In genomic region chr9:114563761-114564606, GRCm38 (mm10) we compare ENCODE assay signal across 8 mouse cellular contexts. TPM values are rescaled to one million over a fixed set of nuclear protein-coding genes. Genes with fewer than 3 reads are reported as not detected.
A peak's percentile ranks its signal among the peaks of the same experiment; 100 is the strongest.
DNase-seq lines count a peak whose midpoint lies in the region; ATAC-seq and TF ChIP-seq lines count a peak whose summit lies in the region.

Gene Trim71, minus strand, starts transcription at chr9:114564369.

- peaks cover 73% of the 10 kb centered on the region for H3K27me3 ChIP-seq in heart, postnatal 0 days (ENCODE audit: control insufficient read depth, insufficient read depth, low read length)
- H3K27me3 ChIP-seq in E14TG2a.4 (ENCODE audit: insufficient read depth, low read length): no peaks in the 10 kb centered on the region
- H3K27me3 ChIP-seq in intestine, postnatal 0 days (replicated peaks; ENCODE audit: control insufficient read depth, insufficient read depth, low read length): peaks cover 21% of the 10 kb centered on the region
- H3K27me3 ChIP-seq in midbrain, postnatal 0 days (ENCODE audit: insufficient read depth, low read length): peaks cover 45% of the 10 kb centered on the region

- intact Hi-C loops in heart, postnatal 25 days (cut with DNase I): no loop called here

- TF ChIP-seq CTCF in heart, postnatal 0 days (IDR thresholded peaks at IDR 0.05; ENCODE audit: low read depth): no peak
- no peak for TF ChIP-seq CTCF in E14TG2a.4 (conservative IDR thresholded peaks at IDR 0.05; ENCODE audit: low read length)
- TF ChIP-seq CTCF in intestine, postnatal 0 days (IDR thresholded peaks at IDR 0.05; ENCODE audit: low read depth): no peak
- no peak for TF ChIP-seq CTCF in midbrain, postnatal 0 days (IDR thresholded peaks at IDR 0.05)

- no peak for DNase-seq in heart, postnatal 0 days (ENCODE audit: low spot score)
- DNase-seq in heart, postnatal 25 days (ENCODE audit: low spot score): no peak
- DNase-seq in embryo, embryonic 11 days: peak; percentile 92
- DNase-seq in midbrain, postnatal 0 days (ENCODE audit: low spot score): no peak
- DNase-seq in adrenal gland, adult 2 months: no peak

- no peak within 1 kb of the TSS for H3K27ac ChIP-seq in heart, postnatal 0 days (ENCODE audit: low read depth)
- H3K27ac ChIP-seq in intestine, postnatal 0 days (ENCODE audit: low read depth, low read length): peak within 1 kb of the TSS; percentile 91
- H3K27ac ChIP-seq in midbrain, postnatal 0 days (ENCODE audit: low read depth, low read length): no peak within 1 kb of the TSS

- ATAC-seq in heart, postnatal 0 days (ENCODE audit: insufficient read depth, low read depth): 0 out of 2 replicates have a peak, but pooled peaks have one; percentile 8
- peak; percentile 44 for ATAC-seq in intestine, postnatal 0 days
- ATAC-seq in midbrain, postnatal 0 days (ENCODE audit: low FRiP score): peak; percentile 56; the same call in 1 of the 2 replicates
- no peak for ATAC-seq in erythroid progenitor cell, adult 5-6 weeks (replicated peaks; ENCODE audit: low FRiP score, poor library complexity, severe bottlenecking)

- H3K4me1 ChIP-seq in heart, postnatal 0 days (ENCODE audit: control insufficient read depth, insufficient read depth): peaks cover 19% of the 10 kb centered on the region
- peaks cover 59% of the 10 kb centered on the region for H3K4me1 ChIP-seq in E14TG2a.4 (replicated peaks; ENCODE audit: low read depth, low read length)
- no peaks in the 10 kb centered on the region for H3K4me1 ChIP-seq in intestine, postnatal 0 days (replicated peaks; ENCODE audit: control insufficient read depth, insufficient read depth, low read length)
- 0 out of 2 replicates have a peak, but pooled peaks cover 7% of the 10 kb centered on the region for H3K4me1 ChIP-seq in midbrain, postnatal 0 days (ENCODE audit: insufficient read depth, low read length)

- H3K4me3 ChIP-seq in heart, postnatal 0 days (ENCODE audit: low read depth, low read length): peak within 1 kb of the TSS; percentile 52
- H3K4me3 ChIP-seq in E14TG2a.4 (replicated peaks; ENCODE audit: low read length): peak within 1 kb of the TSS; percentile 92
- peak within 1 kb of the TSS; percentile 68 for H3K4me3 ChIP-seq in intestine, postnatal 0 days (ENCODE audit: low read depth, low read length)
- peak within 1 kb of the TSS; percentile 56 for H3K4me3 ChIP-seq in midbrain, postnatal 0 days (ENCODE audit: low read depth, low read length)

- no peak for TF ChIP-seq EP300 in heart, postnatal 0 days (IDR thresholded peaks at IDR 0.05; ENCODE audit: low read depth)

- no peak within 1 kb of the TSS for H3K9ac ChIP-seq in heart, postnatal 0 days (replicated peaks; ENCODE audit: low read depth, low read length)
- peak within 1 kb of the TSS; percentile 68 for H3K9ac ChIP-seq in intestine, postnatal 0 days (ENCODE audit: low read depth, low read length)
- H3K9ac ChIP-seq in midbrain, postnatal 0 days (replicated peaks; ENCODE audit: low read length, poor library complexity, severe bottlenecking): peak within 1 kb of the TSS; percentile 51

- WGBS in heart, postnatal 0 days: under 1% methylated on average over 89 of the region's 91 CpGs
- WGBS in intestine, postnatal 0 days: under 1% methylated on average over 89 of the region's 91 CpGs
- WGBS in midbrain, postnatal 0 days: under 1% methylated on average over 88 of the region's 91 CpGs

- no peaks in the 10 kb centered on the region for H3K9me3 ChIP-seq in heart, postnatal 0 days (replicated peaks; ENCODE audit: control insufficient read depth, low read length)
- no peaks in the 10 kb centered on the region for H3K9me3 ChIP-seq in E14TG2a.4 (ENCODE audit: low read length)
- no peaks in the 10 kb centered on the region for H3K9me3 ChIP-seq in intestine, postnatal 0 days (ENCODE audit: control insufficient read depth)
- H3K9me3 ChIP-seq in midbrain, postnatal 0 days (ENCODE audit: low read length): no peaks in the 10 kb centered on the region

- peak within 1 kb of the TSS; percentile 87 for H3K4me2 ChIP-seq in heart, postnatal 0 days (ENCODE audit: low read depth, low read length)
- H3K4me2 ChIP-seq in intestine, postnatal 0 days (replicated peaks; ENCODE audit: low read depth): peak within 1 kb of the TSS; percentile 92
- H3K4me2 ChIP-seq in midbrain, postnatal 0 days (ENCODE audit: low read depth, low read length, poor library complexity, severe bottlenecking): peak within 1 kb of the TSS; percentile 80

- no peaks in the 10 kb centered on the region for H3K36me3 ChIP-seq in heart, postnatal 0 days (replicated peaks; ENCODE audit: control insufficient read depth, insufficient read depth, low read length)
- H3K36me3 ChIP-seq in E14TG2a.4 (ENCODE audit: insufficient read depth, low read length): peaks cover 31% of the 10 kb centered on the region
- no peaks in the 10 kb centered on the region for H3K36me3 ChIP-seq in intestine, postnatal 0 days (ENCODE audit: control insufficient read depth, insufficient read depth)
- no peaks in the 10 kb centered on the region for H3K36me3 ChIP-seq in midbrain, postnatal 0 days (ENCODE audit: insufficient read depth, low read length)

RNA-seq across cellular contexts. Expression of gene Trim71, which starts in this region (rescaled TPM):
- total RNA-seq in heart, postnatal 0 days (2014; rRNA removed; ENCODE audit: low replicate concordance): under 0.01 and 0.04 TPM in 2 replicates
- not detected in 2 replicates for polyA plus RNA-seq in heart, postnatal 0 days (2015; fragmentation: Nextera tagmentation; extraction: Ambion mirVana)
- total RNA-seq in heart, postnatal 25 days (2021): not detected
- polyA plus RNA-seq in intestine, postnatal 0 days (2015; fragmentation: Nextera tagmentation; extraction: Ambion mirVana): 1.5 and 2.0 TPM in 2 replicates
- 0.14 and 0.27 TPM in 2 replicates for total RNA-seq in midbrain, postnatal 0 days (2014; rRNA removed)
- polyA plus RNA-seq in midbrain, postnatal 0 days (2015; fragmentation: Nextera tagmentation; extraction: Ambion mirVana): 0.14 and 0.15 TPM in 2 replicates
- total RNA-seq in erythroid progenitor cell, adult 5-6 weeks (2015; ENCODE audit: low replicate concordance): not detected in 2 replicates
- not detected in 2 replicates for total RNA-seq in erythroid progenitor cell, adult 5-6 weeks (2017; ENCODE audit: low replicate concordance)
- total RNA-seq in adrenal gland, adult 2 months (2021): not detected
- polyA plus RNA-seq in adrenal gland, adult 2 months (2012; rRNA removed): 0.01 TPM in 1 of 2 replicates, not detected in the other

Comparison
In these comparisons a context has a peak if more than half of its experiments do, and no peak if none do; other contexts are left out.
1. Peak in ATAC-seq, H3K4me3 ChIP-seq and H3K4me2 ChIP-seq in heart, postnatal 0 days; RNA of the gene not detected or under 1 TPM.
2. Peak in ATAC-seq, H3K4me3 ChIP-seq, H3K9ac ChIP-seq and H3K4me2 ChIP-seq in midbrain, postnatal 0 days; RNA of the gene not detected or under 1 TPM.